Mouse (Mus musculus) subcutaneous adipose tissue, adult 2 months (tissue): ENCODE results near the gene Pgc. TPM values are rescaled to one million over a fixed set of nuclear protein-coding genes. Genes with fewer than 3 reads are reported as not detected.

Experiments used
- polyA plus RNA-seq: library from polyadenylated mRNA; depleted of rRNA; stranded (reverse); fragments of >200 nt; gene quantifications from 2 replicates; pipeline ENCODE4 v1.2.3, GENCODE M21; 2012; ENCODE audit warnings: low replicate concordance; rRNA removed

Pgc gene
- polyA plus RNA-seq: 0.50 and 0.56 TPM in 2 replicates

GRCm38 (mm10) chr17:47726566-47726965, at the start of gene Pgc:
TSS of gene Pgc (plus strand) at chr17:47726842.

DNA sequence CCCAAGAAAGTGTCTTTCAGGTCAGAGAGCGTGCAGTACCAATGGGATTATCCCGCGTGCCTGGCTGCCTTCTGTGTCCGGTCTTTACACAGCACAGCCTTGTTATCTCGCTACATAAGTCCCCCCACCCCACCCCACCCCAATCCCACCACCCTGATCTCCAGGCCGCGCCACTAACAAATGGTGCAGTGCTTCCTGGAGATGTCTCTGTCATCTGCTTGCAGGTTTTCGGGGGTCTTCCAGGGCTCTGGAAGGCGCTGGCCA, 38.4 kb upstream of the Pgc start, which contains the start of gene Tomm6:
Tomm6 (minus strand) TSS at position 43 of the 264 bp plus-strand sequence.

DNA sequence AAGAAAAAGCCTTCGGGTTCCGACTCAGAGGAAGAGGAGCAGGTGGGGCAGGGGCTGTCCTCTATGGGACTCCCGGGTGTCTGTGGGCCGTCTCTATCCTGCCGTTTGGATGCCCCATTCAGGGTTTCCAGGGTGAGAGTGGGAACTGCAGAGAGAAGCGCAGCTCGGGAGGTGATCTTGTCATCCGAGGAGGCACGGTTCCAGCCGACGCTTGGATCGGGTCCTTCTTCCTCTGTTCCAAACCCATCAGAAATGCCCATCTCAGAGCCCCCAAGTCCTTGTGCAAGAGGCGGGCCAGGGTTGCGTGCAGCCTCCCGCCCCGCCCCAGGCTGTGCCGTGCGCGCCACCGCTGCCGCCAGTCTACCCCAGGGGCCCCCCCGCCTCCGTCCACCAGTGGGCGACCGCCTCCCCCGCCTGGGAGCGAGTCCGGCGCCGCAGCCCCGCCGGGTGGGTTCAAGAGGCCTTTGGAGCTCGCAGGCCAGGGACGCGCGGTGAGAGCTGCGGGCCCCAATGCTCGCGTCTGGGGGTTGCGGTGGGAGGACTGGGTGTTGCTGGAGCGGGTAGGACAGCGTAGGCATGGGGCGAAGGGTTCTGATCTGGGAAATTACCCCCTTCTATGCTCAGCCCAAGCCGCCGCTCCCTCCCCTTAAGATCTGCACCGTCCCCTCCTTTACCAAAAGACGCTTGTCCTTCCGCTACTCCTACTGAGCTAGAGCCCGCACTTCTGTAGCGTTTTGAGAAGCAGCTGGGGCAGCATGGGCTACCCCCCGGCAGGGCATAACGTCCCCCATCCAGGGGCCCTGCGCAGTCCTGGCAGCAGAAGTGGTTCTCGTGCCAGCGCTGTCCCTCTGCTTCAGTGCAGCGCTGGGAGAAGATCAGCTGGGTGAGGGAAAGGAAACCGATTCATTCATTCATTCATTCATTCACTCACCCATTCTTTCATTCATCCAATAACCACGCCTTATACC, 37.8 kb upstream of the Pgc start, which contains the start of gene Frs3:
Frs3 (plus strand) TSS at position 423 of the 968 bp plus-strand sequence.

DNA sequence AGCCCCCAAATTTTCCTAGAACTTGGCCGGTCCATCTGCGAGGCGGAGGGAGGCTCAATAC, 32.4 kb upstream of the Pgc start, which contains the start of gene Gm21981:
Gm21981 (minus strand) TSS at position 14 of the 61 bp plus-strand sequence.

GRCm38 (mm10) chr17:47694503-47695336, 31.9 kb upstream of the Pgc start, which contains the start of gene Prickle4:
TSS of gene Prickle4 (minus strand) at chr17:47694736.

DNA sequence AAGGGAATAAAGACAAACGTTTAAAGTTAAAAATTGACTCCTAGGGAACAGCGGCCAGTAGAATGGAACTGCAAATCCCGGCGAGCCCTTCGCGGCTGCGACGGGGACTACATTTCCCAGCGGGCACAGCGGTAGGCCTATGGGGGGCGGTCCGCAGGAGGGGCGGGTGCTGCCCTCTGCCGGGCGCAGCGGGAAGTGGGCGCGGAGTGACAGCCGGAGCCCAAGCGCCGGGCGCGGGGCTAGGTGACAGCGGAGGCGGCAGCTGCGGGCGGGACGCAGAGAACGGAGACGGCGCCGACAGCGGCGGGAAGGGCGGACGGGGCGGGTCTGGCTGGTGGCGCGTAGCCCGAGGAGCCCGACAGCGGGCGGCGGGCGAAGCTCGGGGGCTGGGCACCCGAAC, 10.2 kb downstream of the Pgc start, which contains the start of gene Tfeb:
Tfeb (plus strand) TSS at position 175 of the 400 bp plus-strand sequence.

Other genes with a start within 250 kb of the Pgc start
- gene Taf8, start 224.6 kb upstream of the Pgc start, polyA plus RNA-seq: 25.0 and 34.5 TPM in 2 replicates
- gene Ccnd3, start 221.8 kb upstream of the Pgc start, polyA plus RNA-seq: 165 and 189 TPM in 2 replicates
- 12.1 and 16.8 TPM in 2 replicates for gene Bysl, start 115.3 kb upstream of the Pgc start, polyA plus RNA-seq
- 30.1 and 35.1 TPM in 2 replicates for gene Med20, start 115.3 kb upstream of the Pgc start, polyA plus RNA-seq
- gene Gm20517, start 115.3 kb upstream of the Pgc start, polyA plus RNA-seq: 0.92 and 3.5 TPM in 2 replicates
- gene Usp49, start 96.2 kb upstream of the Pgc start, polyA plus RNA-seq: 10.6 and 11.0 TPM in 2 replicates
- 108 and 152 TPM in 2 replicates for gene Tomm6, start 38.5 kb upstream of the Pgc start, polyA plus RNA-seq
- 13.8 and 15.6 TPM in 2 replicates for gene Frs3, start 37.8 kb upstream of the Pgc start, polyA plus RNA-seq
- 2.8 and 5.5 TPM in 2 replicates for gene Gm21981, start 32.4 kb upstream of the Pgc start, polyA plus RNA-seq
- gene Prickle4, start 32.1 kb upstream of the Pgc start, polyA plus RNA-seq: 7.4 and 9.1 TPM in 2 replicates
- 20.9 and 24.8 TPM in 2 replicates for gene Tfeb, start 10.2 kb downstream of the Pgc start, polyA plus RNA-seq
- gene Mdfi, start 107.8 kb downstream of the Pgc start, polyA plus RNA-seq: 10.0 and 35.1 TPM in 2 replicates
- 29.1 and 59.3 TPM in 2 replicates for gene Foxp4, start 197.8 kb downstream of the Pgc start, polyA plus RNA-seq